Mouse (Mus musculus) lung, embryonic 16.5 days (tissue): ENCODE data around the gene 4930404N11Rik. TPM values are rescaled to one million over a fixed set of nuclear protein-coding genes. Genes with fewer than 3 reads are reported as not detected.

Experiments
- ATAC-seq: fragments of 200-750 bp; cut with Nextera tagmentation; 2 replicates; pipeline ENCODE4 v1.8.0; 2017; ENCODE audit warnings: low read depth, mild to moderate bottlenecking, moderate library complexity
- H3K27ac ChIP-seq: fragments of 300-500 bp; sonication (generic); 2 replicates; pipeline ENCODE4 v1.5.1; 2014; ENCODE audit warnings: mild to moderate bottlenecking, control low read depth, low read length
- H3K27me3 ChIP-seq: fragments of 300-500 bp; sonication (generic); 2 replicates; pipeline ENCODE4 v1.6.1; 2014; ENCODE audit warnings: low read depth, low read length, mixed read lengths; ENCODE audit not compliant: control insufficient read depth, insufficient read depth
- H3K36me3 ChIP-seq: fragments of 300-500 bp; sonication (generic); 2 replicates; pipeline ENCODE4 v1.6.1; 2014; ENCODE audit warnings: low read length; ENCODE audit not compliant: control insufficient read depth, insufficient read depth
- H3K4me1 ChIP-seq: fragments of 300-500 bp; sonication (generic); replicated peaks from 2 replicates; pipeline ENCODE4 v1.6.1; 2014; ENCODE audit warnings: low read length, mixed read lengths; ENCODE audit not compliant: control insufficient read depth, insufficient read depth
- H3K4me2 ChIP-seq: fragments of 300-500 bp; sonication (generic); 2 replicates; pipeline ENCODE4 v1.6.1; 2014; ENCODE audit warnings: low read depth, low read length, control low read depth
- H3K4me3 ChIP-seq: fragments of 300-500 bp; sonication (generic); 2 replicates; pipeline ENCODE4 v1.5.1; 2014; ENCODE audit warnings: mild to moderate bottlenecking, low read length, control low read depth
- H3K9ac ChIP-seq: fragments of 300-500 bp; sonication (generic); 2 replicates; pipeline ENCODE4 v1.6.1; 2014; ENCODE audit warnings: low read length, control low read depth
- H3K9me3 ChIP-seq: fragments of 300-500 bp; sonication (generic); 2 replicates; pipeline ENCODE4 v1.6.1; 2016; ENCODE audit warnings: low read length; ENCODE audit not compliant: control insufficient read depth
- WGBS: fragments of 180-500 bp; shearing (Covaris S2); extraction: QIAGEN DNeasy Blood & Tissue Kit; methylation state at CpG from one replicate; pipeline ENCODE4 v1.1.7; 2014; 5-methylcytosine and 5-hydroxymethylcytosine counted together
- polyA plus RNA-seq: library from polyadenylated mRNA; unstranded; fragments of >200 nt; fragmentation: Nextera tagmentation; extraction: Ambion mirVana; gene quantifications from 2 replicates; pipeline ENCODE4 v1.2.1, GENCODE M21; 2015

The 4930404N11Rik gene
- polyA plus RNA-seq, 1 experiment from 2014 or later, result 2.0 TPM

GRCm38 (mm10) chr10:81363436-81364346, 1.9 kb downstream of the 4930404N11Rik start:
- WGBS, result 11% methylated on average over 54 of the region's 54 CpGs
- 0 out of 2 replicates have a peak, but pooled peaks have one; percentile 6 for ATAC-seq
- H3K9ac ChIP-seq, result peak overlapping the region; percentile 64
- no peaks in the 10 kb centered on the region for H3K9me3 ChIP-seq
- H3K4me2 ChIP-seq, result peak overlapping the region; percentile 60
- H3K4me1 ChIP-seq, result peaks cover 53% of the 10 kb centered on the region
- H3K27me3 ChIP-seq, result peaks cover 6% of the 10 kb centered on the region
- peak overlapping the region; percentile 90 for H3K27ac ChIP-seq
- peak overlapping the region; percentile 34 for H3K4me3 ChIP-seq
- H3K36me3 ChIP-seq, result peaks cover 20% of the 10 kb centered on the region

- no peaks in the 10 kb centered on the region for H3K9me3 ChIP-seq
- H3K27ac ChIP-seq, result peak overlapping the region; percentile 90
- 51% methylated on average over 12 of the region's 12 CpGs for WGBS
- peaks cover 6% of the 10 kb centered on the region for H3K27me3 ChIP-seq
- no peak overlapping the region for H3K4me3 ChIP-seq
- peak overlapping the region; percentile 60 for H3K4me2 ChIP-seq
- peaks cover 8% of the 10 kb centered on the region for H3K36me3 ChIP-seq
- peak overlapping the region; percentile 49 for H3K9ac ChIP-seq
- peak; percentile 8 for ATAC-seq
- peaks cover 62% of the 10 kb centered on the region for H3K4me1 ChIP-seq
These were observed 3.2 kb downstream of the 4930404N11Rik start for GRCm38 (mm10) chr10:81362336-81362949.

GRCm38 (mm10) chr10:81360721-81361120, 4.9 kb downstream of the 4930404N11Rik start:
- Histone ChIP-seq H3K4me3 (no peak overlapping the region), H3K27ac (peak overlapping the region; percentile 67), H3K36me3 (no peaks in the 10 kb centered on the region), H3K9me3 (no peaks in the 10 kb centered on the region), H3K27me3 (peaks cover 6% of the 10 kb centered on the region), H3K4me1 (peaks cover 58% of the 10 kb centered on the region), H3K9ac (peak overlapping the region; percentile 49), H3K4me2 (no peak overlapping the region)
- 58% methylated on average over 8 of the region's 8 CpGs for WGBS
- ATAC-seq, result no peak

- peaks cover 40% of the 10 kb centered on the region for H3K4me1 ChIP-seq
- no peak for ATAC-seq
- no peaks in the 10 kb centered on the region for H3K36me3 ChIP-seq
- H3K27me3 ChIP-seq, result peaks cover 5% of the 10 kb centered on the region; the same call in 1 of the 2 replicates
- 59% methylated on average over 1 of the region's 1 CpGs for WGBS
- H3K4me2 ChIP-seq, result peak overlapping the region; percentile 99
- peak overlapping the region; percentile 1; the same call in 1 of the 2 replicates for H3K27ac ChIP-seq
- H3K9ac ChIP-seq, result peak overlapping the region; percentile 27; the same call in 1 of the 2 replicates
- peak overlapping the region; percentile 84 for H3K4me3 ChIP-seq
- H3K9me3 ChIP-seq, result no peaks in the 10 kb centered on the region
These were observed 6.8 kb downstream of the 4930404N11Rik start for GRCm38 (mm10) chr10:81358841-81359240.

- H3K9ac ChIP-seq, result peak overlapping the region; percentile 89
- H3K4me1 ChIP-seq, result peaks cover 33% of the 10 kb centered on the region
- no peaks in the 10 kb centered on the region for H3K9me3 ChIP-seq
- H3K27ac ChIP-seq, result peak overlapping the region; percentile 48; the same call in 1 of the 2 replicates
- peak overlapping the region; percentile 84 for H3K4me3 ChIP-seq
- H3K4me2 ChIP-seq, result peak overlapping the region; percentile 99
- ATAC-seq, result no peak
- H3K36me3 ChIP-seq, result no peaks in the 10 kb centered on the region
- no peaks in the 10 kb centered on the region; the same call in 1 of the 2 replicates for H3K27me3 ChIP-seq
- 21% methylated on average over 4 of the region's 4 CpGs for WGBS
These were observed 7.4 kb downstream of the 4930404N11Rik start for GRCm38 (mm10) chr10:81358209-81358608.

DNA sequence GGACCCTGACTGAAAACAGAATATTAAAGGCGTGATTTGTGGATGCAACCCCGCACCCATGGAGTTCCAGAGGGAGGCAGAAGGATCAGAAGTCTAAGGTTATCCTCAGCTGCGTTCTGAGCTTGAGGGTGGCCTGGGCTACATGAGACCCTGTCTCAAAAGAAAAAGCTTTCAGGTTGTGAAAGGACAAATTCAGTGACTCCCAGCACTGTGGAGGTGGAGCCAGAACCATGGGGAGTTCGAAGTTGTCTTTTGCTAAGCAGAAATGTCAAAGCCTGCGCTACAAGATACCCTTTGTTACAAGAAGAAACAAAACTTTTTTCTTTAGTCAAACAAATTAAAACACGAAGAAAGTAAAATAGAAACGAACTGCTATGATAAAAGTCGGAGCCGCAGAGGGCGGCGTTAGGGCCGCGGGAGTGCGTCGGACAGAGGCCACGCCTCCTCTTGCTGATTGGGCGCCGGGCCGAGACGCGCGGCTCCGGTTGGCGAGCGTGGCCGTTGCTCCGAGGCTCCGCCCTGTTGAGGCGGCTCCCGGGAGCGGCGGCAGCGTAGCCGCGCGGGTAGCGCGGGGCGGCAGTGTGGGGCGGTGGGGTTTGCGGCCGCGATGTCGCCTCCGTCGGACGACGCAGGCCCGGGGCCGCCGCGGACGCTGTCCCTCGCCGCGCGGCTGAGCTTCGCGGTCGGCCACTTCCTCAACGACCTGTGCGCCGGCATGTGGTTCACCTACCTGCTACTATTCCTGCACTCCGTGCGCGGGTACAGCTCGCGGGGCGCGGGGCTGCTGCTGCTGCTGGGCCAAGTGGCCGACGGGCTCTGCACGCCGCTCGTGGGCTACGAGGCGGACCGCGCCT, 8.4 kb downstream of the 4930404N11Rik start, which contains the start of gene Mfsd12:
Gene Mfsd12, plus strand, starts transcription at position 501 of the 854 bp plus-strand sequence.
- Histone ChIP-seq H3K9me3 (no peaks in the 10 kb centered on the region), H3K27ac (peak within 1 kb of the TSS; percentile 48)
- 2% methylated on average over 77 of the region's 79 CpGs for WGBS

GRCm38 (mm10) chr10:81356352-81356990, 9.1 kb downstream of the 4930404N11Rik start:
- Histone ChIP-seq H3K9ac (no peak overlapping the region), H3K4me3 (no peak overlapping the region; the same call in 1 of the 2 replicates), H3K4me2 (peak overlapping the region; percentile 99), H3K9me3 (no peaks in the 10 kb centered on the region), H3K36me3 (no peaks in the 10 kb centered on the region), H3K4me1 (peaks cover 27% of the 10 kb centered on the region), H3K27me3 (no peaks in the 10 kb centered on the region), H3K27ac (no peak overlapping the region)
- ATAC-seq, result no peak
- 52% methylated on average over 12 of the region's 12 CpGs for WGBS

More for the DNA sequence above, 8.4 kb downstream of the 4930404N11Rik start, which contains the start of gene Mfsd12:
- ATAC-seq, result peak; percentile 92
- Histone ChIP-seq H3K4me1 (peaks cover 26% of the 10 kb centered on the region), H3K9ac (peak within 1 kb of the TSS; percentile 89), H3K4me3 (peak within 1 kb of the TSS; percentile 84), H3K27me3 (no peaks in the 10 kb centered on the region), H3K36me3 (no peaks in the 10 kb centered on the region), H3K4me2 (peak within 1 kb of the TSS; percentile 99)

DNA sequence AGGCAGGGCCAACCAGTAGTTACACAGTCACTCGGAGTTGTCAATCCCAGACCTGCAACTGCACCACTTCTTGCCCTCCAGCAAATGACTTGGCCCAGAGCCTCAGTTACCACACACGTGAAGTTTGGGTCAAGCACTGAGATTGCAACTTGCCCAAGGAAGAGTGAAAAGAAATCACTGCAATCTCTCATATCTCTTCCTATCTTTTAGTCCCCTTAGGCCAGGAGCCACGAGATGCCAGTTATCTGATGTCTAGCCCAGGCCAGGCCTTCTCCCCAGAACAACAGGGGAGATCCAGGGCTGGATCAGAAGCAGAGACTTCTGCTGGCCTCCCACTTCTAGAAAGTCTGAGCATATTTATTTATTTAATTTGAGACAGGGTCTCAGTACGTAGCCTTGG, 10.1 kb downstream of the 4930404N11Rik start:
- WGBS, result 80% methylated on average over 4 of the region's 4 CpGs
- H3K4me2 ChIP-seq, result no peak overlapping the region
- no peak for ATAC-seq

More for the DNA sequence above, 10.1 kb downstream of the 4930404N11Rik start:
- Histone ChIP-seq H3K27ac (no peak overlapping the region), H3K9ac (no peak overlapping the region), H3K4me3 (no peak overlapping the region), H3K4me1 (peaks cover 25% of the 10 kb centered on the region), H3K27me3 (no peaks in the 10 kb centered on the region), H3K36me3 (no peaks in the 10 kb centered on the region), H3K9me3 (no peaks in the 10 kb centered on the region)
